Mouse (Mus musculus) ovary, postnatal 36 days (tissue): ENCODE data around the gene Dhfr.
"Not testable (repeated sequence)": the region's sequence is repeated elsewhere in the genome, so short reads cannot be mapped to it uniquely, and the experiment has no call there.

Experiments used
- DNase-seq: peaks from one replicate; pipeline ENCODE4 v3.0.0; 2022; ENCODE audit warnings: low spot score, mixed read lengths

Gene Dhfr

GRCm38 (mm10) chr13:92354456-92355271, at the start of gene Dhfr, which contains the start of gene Msh3:
Gene Dhfr (plus strand): TSS chr13:92354726.
Gene Msh3 (minus strand): TSS chr13:92355003.
- peak; percentile 97 for DNase-seq

- no peak for DNase-seq
Observed at GRCm38 (mm10) chr13:92305680-92306079, 48.8 kb upstream of the Dhfr start, which contains the start of gene Gm20379. Gene Gm20379 (plus strand): TSS chr13:92305980.

GRCm38 (mm10) chr13:92314613-92315012, 39.9 kb upstream of the Dhfr start:
- DNase-seq, result no peak

GRCm38 (mm10) chr13:92320770-92321169, 33.8 kb upstream of the Dhfr start:
- no peak for DNase-seq

- no peak for DNase-seq
Observed at GRCm38 (mm10) chr13:92326030-92326429, 28.5 kb upstream of the Dhfr start.

- no peak for DNase-seq
Observed at GRCm38 (mm10) chr13:92328000-92328399, 26.5 kb upstream of the Dhfr start.

- no peak for DNase-seq
Observed at GRCm38 (mm10) chr13:92330621-92331020, 23.9 kb upstream of the Dhfr start.

GRCm38 (mm10) chr13:92332103-92332879, 22.2 kb upstream of the Dhfr start:
- no peak for DNase-seq

- DNase-seq, result no peak
Observed at GRCm38 (mm10) chr13:92336857-92337256, 17.7 kb upstream of the Dhfr start.

- DNase-seq, result no peak
Observed at GRCm38 (mm10) chr13:92337773-92338462, 16.6 kb upstream of the Dhfr start.

- DNase-seq, result no peak
Observed at GRCm38 (mm10) chr13:92339787-92340186, 14.7 kb upstream of the Dhfr start.

GRCm38 (mm10) chr13:92344033-92344432, 10.5 kb upstream of the Dhfr start:
- no peak for DNase-seq

GRCm38 (mm10) chr13:92346338-92346737, 8.2 kb upstream of the Dhfr start:
- DNase-seq, result no peak

GRCm38 (mm10) chr13:92351100-92351499, 3.4 kb upstream of the Dhfr start:
- DNase-seq, result no peak

GRCm38 (mm10) chr13:92353956-92354355, 570 bp upstream of the Dhfr start:
- no peak for DNase-seq

- DNase-seq, result no peak
Observed at GRCm38 (mm10) chr13:92355272-92355643, 732 bp downstream of the Dhfr start.

GRCm38 (mm10) chr13:92356376-92356775, 1.9 kb downstream of the Dhfr start:
- no peak for DNase-seq

- no peak for DNase-seq
Observed at GRCm38 (mm10) chr13:92357644-92358043, 3.1 kb downstream of the Dhfr start.

GRCm38 (mm10) chr13:92361609-92362008, 7.1 kb downstream of the Dhfr start:
- DNase-seq, result no peak

- DNase-seq, result no peak
Observed at GRCm38 (mm10) chr13:92365312-92365711, 10.8 kb downstream of the Dhfr start.

GRCm38 (mm10) chr13:92370811-92371210, 16.3 kb downstream of the Dhfr start:
- no peak for DNase-seq

- not testable (repeated sequence) for DNase-seq
Observed at GRCm38 (mm10) chr13:92371466-92371865, 16.9 kb downstream of the Dhfr start.
